Comparison of ENCODE assay signal across 8 mouse cellular contexts in the genomic region with DNA sequence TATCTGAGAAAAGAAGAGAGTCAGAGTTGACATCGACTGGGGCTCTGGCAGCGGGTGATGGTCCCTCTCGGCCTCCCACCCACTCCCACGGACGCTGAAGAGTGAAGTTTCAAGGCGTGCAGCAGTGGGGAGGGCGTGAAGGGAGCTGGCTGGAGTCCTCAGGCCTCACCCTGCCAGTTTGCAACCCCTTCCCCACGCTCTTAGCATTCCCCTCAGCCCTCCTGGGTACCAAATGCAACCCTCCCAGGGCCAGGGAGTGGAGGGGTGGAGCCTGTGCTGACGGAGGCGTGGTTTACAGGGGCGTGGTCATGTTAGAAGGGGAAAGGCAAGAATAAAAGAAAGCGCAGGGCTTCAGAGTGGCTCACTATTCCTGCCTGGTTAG.
DNase-seq lines count a peak whose midpoint lies in the region; ATAC-seq and TF ChIP-seq lines count a peak whose summit lies in the region.

No protein-coding gene starts in this region.

- peak overlapping the region; percentile 92 for H3K4me2 ChIP-seq in heart, embryonic 13.5 days
- peak overlapping the region; percentile 85 for H3K4me2 ChIP-seq in kidney, embryonic 16.5 days (replicated peaks; ENCODE audit: low read depth, low read length)
- peak overlapping the region; percentile 67 for H3K4me2 ChIP-seq in neural tube, embryonic 13.5 days

- no peaks in the 10 kb centered on the region for H3K79me3 ChIP-seq in C2C12 (ENCODE audit: low read depth)

- H3ac ChIP-seq in C2C12 (ENCODE audit: control insufficient read depth, insufficient read length, low read depth): peak overlapping the region; percentile 34

- peak overlapping the region; percentile 81 for H3K9ac ChIP-seq in heart, embryonic 13.5 days
- H3K9ac ChIP-seq in kidney, embryonic 16.5 days (replicated peaks; ENCODE audit: low read length): peak overlapping the region; percentile 56; the same call in 1 of the 2 replicates
- peak overlapping the region; percentile 65 for H3K9ac ChIP-seq in neural tube, embryonic 13.5 days

- H3K4me3 ChIP-seq in C2C12 (ENCODE audit: insufficient read depth, poor library complexity, severe bottlenecking): peak overlapping the region; percentile 16
- H3K4me3 ChIP-seq in erythroblast, embryonic 14.5 days (replicated peaks): peak overlapping the region; percentile 46
- peak overlapping the region; percentile 58 for H3K4me3 ChIP-seq in heart, embryonic 13.5 days
- peak overlapping the region; percentile 54 for H3K4me3 ChIP-seq in kidney, embryonic 16.5 days (ENCODE audit: low read length)
- peak overlapping the region; percentile 56 for H3K4me3 ChIP-seq in lung, adult 2 months (replicated peaks; ENCODE audit: extremely low read depth, low read depth, low read length)
- peak overlapping the region; percentile 41 for H3K4me3 ChIP-seq in neural tube, embryonic 13.5 days

- H3K9me3 ChIP-seq in erythroblast, embryonic 14.5 days (ENCODE audit: control insufficient read depth, low read length): peaks cover 2% of the 10 kb centered on the region; the same call in 1 of the 2 replicates
- H3K9me3 ChIP-seq in heart, embryonic 13.5 days: no peaks in the 10 kb centered on the region
- H3K9me3 ChIP-seq in kidney, embryonic 16.5 days (ENCODE audit: low read length): no peaks in the 10 kb centered on the region
- no peaks in the 10 kb centered on the region for H3K9me3 ChIP-seq in neural tube, embryonic 13.5 days

- DNase-seq in adrenal gland, postnatal 14 days: peak; percentile 81
- DNase-seq in lung, adult 2 months: peak; percentile 77
- DNase-seq in testis, postnatal 10 days (ENCODE audit: low spot score): peak; percentile 89

- H3K36me3 ChIP-seq in C2C12 (ENCODE audit: control insufficient read depth, insufficient read depth): no peaks in the 10 kb centered on the region
- no peaks in the 10 kb centered on the region for H3K36me3 ChIP-seq in erythroblast, embryonic 14.5 days (ENCODE audit: control insufficient read depth)
- H3K36me3 ChIP-seq in heart, embryonic 13.5 days: no peaks in the 10 kb centered on the region
- no peaks in the 10 kb centered on the region for H3K36me3 ChIP-seq in kidney, embryonic 16.5 days (ENCODE audit: insufficient read depth, low read length)
- no peaks in the 10 kb centered on the region for H3K36me3 ChIP-seq in neural tube, embryonic 13.5 days

- H3K79me2 ChIP-seq in C2C12 (ENCODE audit: control insufficient read depth, insufficient read depth): no peaks in the 10 kb centered on the region

- peaks cover 21% of the 10 kb centered on the region for H3K4me1 ChIP-seq in erythroblast, embryonic 14.5 days (ENCODE audit: control insufficient read depth)
- H3K4me1 ChIP-seq in heart, embryonic 13.5 days: peaks cover 39% of the 10 kb centered on the region
- peaks cover 27% of the 10 kb centered on the region for H3K4me1 ChIP-seq in kidney, embryonic 16.5 days (ENCODE audit: insufficient read depth, low read length)
- peaks cover 12% of the 10 kb centered on the region for H3K4me1 ChIP-seq in lung, adult 2 months (ENCODE audit: control insufficient read depth, insufficient read depth, low read length)
- H3K4me1 ChIP-seq in neural tube, embryonic 13.5 days (replicated peaks): peaks cover 37% of the 10 kb centered on the region

- 0 out of 2 replicates have a peak, but pooled peaks have one; percentile 30 for ATAC-seq in heart, embryonic 13.5 days (ENCODE audit: extremely low read depth, insufficient number of reproducible peaks, low FRiP score, low TSS enrichment)
- ATAC-seq in kidney, embryonic 16.5 days (ENCODE audit: low FRiP score, low TSS enrichment): peak; percentile 33; the same call in 1 of the 2 replicates
- peak; percentile 66 for ATAC-seq in neural tube, embryonic 13.5 days (ENCODE audit: low read depth)

- TF ChIP-seq POLR2A in lung, adult 2 months (IDR thresholded peaks at IDR 0.05; ENCODE audit: borderline replicate concordance, extremely low read depth, low read depth, low read length): peak; percentile 57; the same call in 1 of the 2 replicates

- no peak for TF ChIP-seq CTCF in C2C12 (IDR thresholded peaks at IDR 0.05; ENCODE audit: control insufficient read depth, insufficient read depth, insufficient read length)
- no peak for TF ChIP-seq CTCF in lung, adult 2 months (IDR thresholded peaks at IDR 0.05; ENCODE audit: insufficient read depth, low read length)

- H3K27ac ChIP-seq in heart, embryonic 13.5 days (replicated peaks): peak overlapping the region; percentile 65
- H3K27ac ChIP-seq in kidney, embryonic 16.5 days (ENCODE audit: low read length): peak overlapping the region; percentile 85
- peak overlapping the region; percentile 91 for H3K27ac ChIP-seq in neural tube, embryonic 13.5 days (replicated peaks)

- WGBS in heart, embryonic 13.5 days: 1% methylated on average over 12 of the region's 12 CpGs
- 2% methylated on average over 12 of the region's 12 CpGs for WGBS in kidney, embryonic 16.5 days
- WGBS in lung, adult 2 months: 2% methylated on average over 12 of the region's 12 CpGs
- WGBS in neural tube, embryonic 13.5 days: under 1% methylated on average over 12 of the region's 12 CpGs

- H3K27me3 ChIP-seq in C2C12 (ENCODE audit: control insufficient read depth, insufficient read depth, insufficient read length): no peaks in the 10 kb centered on the region
- H3K27me3 ChIP-seq in erythroblast, embryonic 14.5 days (ENCODE audit: control insufficient read depth): peaks cover 63% of the 10 kb centered on the region
- peaks cover 33% of the 10 kb centered on the region for H3K27me3 ChIP-seq in heart, embryonic 13.5 days (replicated peaks)
- H3K27me3 ChIP-seq in kidney, embryonic 16.5 days (ENCODE audit: insufficient read depth, low read length): no peaks in the 10 kb centered on the region
- H3K27me3 ChIP-seq in neural tube, embryonic 13.5 days: no peaks in the 10 kb centered on the region

TF ChIP-seq in C2C12, 6 proteins besides CTCF, POLR2A, EP300 and RAD21:
- TF ChIP-seq FOSL1 (IDR thresholded peaks at IDR 0.05; ENCODE audit: insufficient read depth, low read length, poor library complexity, severe bottlenecking) (no peak), MAX (IDR thresholded peaks at IDR 0.05) (no peak), USF1 (IDR thresholded peaks at IDR 0.05; ENCODE audit: low read depth) (no peak), MYOG (IDR thresholded peaks at IDR 0.05; ENCODE audit: control insufficient read depth, extremely low read depth, insufficient read length) (no peak), CEBPB (IDR thresholded peaks at IDR 0.05; ENCODE audit: low read depth) (no peak), MYOD1 (IDR thresholded peaks at IDR 0.05; ENCODE audit: control insufficient read depth, insufficient read length, low read depth) (no peak)

Comparison
In these comparisons a context has a peak if more than half of its experiments do, and no peak if none do; other contexts are left out.
1. Peak in every context shown above with its lines: DNase-seq, ATAC-seq, H3K4me3 ChIP-seq and H3K27ac ChIP-seq.